Mouse (Mus musculus): ENCODE results near the gene Ppp1r12b. TPM values are rescaled to one million over a fixed set of nuclear protein-coding genes. Genes with fewer than 3 reads are reported as not detected.

Gene Ppp1r12b
- total RNA-seq, 2 experiments from 2014 or later = 76.6 to 77.5 TPM

DNA sequence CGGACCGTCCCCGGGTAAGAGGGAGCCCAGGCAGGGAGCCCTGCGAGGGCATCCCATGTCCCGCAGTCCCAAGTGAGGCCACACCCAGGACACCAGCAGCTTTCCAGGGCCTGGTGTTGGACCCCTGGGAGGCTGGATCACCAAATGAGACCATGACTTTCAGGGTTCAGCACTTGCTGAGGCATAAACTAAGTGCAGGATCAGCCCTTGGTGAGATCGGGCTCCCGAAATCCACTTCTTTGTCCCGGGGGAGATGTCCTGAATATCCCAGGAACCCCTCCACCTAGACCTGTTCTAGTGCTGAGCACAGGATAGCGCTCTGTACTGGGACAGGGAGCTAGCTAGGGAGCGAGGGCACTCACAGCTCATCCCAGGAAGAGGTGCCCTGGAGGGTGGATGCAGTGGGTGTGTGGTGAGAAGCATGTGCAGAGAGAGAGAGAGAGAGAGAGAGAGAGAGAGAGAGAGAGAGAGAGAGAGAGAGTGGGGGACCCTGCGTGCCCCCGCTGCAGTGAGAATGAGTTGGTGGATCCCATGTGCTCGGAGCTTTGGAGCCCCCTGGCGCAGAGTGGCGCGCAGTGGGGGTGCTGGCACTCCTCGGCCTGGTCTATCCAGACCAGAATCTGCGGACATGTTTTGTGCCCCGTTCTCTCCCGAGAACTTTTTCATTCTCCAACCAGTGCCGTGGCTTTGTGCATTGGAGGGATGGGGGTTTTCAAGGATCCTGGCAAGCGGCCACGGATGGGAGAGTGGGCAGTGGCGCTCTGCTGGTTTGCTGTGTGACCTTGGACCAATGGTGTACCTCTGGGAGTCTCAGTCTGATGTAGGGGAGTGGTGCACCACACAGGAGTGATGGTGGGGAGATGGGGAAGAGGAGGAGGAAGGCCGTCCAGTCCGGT lies 246.1 kb downstream of the Ppp1r12b start:
- no peak overlapping the region for H3K27ac ChIP-seq
- peak overlapping the region; percentile 58 for H3K4me3 ChIP-seq
- no peak for DNase-seq (ENCODE audit: low spot score in 2 of 2)
- peak; percentile 35 for TF ChIP-seq CTCF (conservative IDR thresholded peaks at IDR 0.05)

DNA sequence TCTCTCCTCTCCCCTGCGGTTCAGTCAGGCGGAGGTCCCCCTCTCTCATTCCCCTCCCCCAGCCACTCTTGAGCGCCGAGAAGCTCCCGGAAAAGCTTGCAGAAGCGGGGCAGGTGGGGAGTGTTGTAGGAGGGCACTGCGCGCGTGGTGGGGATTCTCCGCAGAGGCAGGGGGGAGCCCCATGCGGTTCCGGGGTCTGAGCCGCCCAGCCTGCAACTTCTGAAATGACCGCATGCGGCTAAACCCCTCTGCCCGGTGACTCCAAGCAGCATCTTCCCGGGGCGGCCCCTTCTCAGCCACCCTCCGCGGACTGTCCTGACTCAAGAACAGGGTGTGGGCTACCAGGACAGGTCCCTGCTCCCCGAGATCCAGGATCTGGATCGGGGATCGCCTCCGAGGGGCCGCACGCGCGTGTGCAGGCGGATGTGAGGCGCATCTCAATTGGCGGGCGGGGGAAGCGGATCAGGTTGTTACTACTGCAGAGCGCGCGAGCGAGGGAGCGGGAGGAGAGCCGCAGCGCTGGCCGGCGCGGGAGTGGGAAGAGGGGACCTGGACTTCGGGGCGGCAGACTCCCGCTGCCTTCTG lies 246.8 kb downstream of the Ppp1r12b start:
- no peak for DNase-seq (ENCODE audit: low spot score in 2 of 2)
- no peak overlapping the region for H3K27ac ChIP-seq

DNA sequence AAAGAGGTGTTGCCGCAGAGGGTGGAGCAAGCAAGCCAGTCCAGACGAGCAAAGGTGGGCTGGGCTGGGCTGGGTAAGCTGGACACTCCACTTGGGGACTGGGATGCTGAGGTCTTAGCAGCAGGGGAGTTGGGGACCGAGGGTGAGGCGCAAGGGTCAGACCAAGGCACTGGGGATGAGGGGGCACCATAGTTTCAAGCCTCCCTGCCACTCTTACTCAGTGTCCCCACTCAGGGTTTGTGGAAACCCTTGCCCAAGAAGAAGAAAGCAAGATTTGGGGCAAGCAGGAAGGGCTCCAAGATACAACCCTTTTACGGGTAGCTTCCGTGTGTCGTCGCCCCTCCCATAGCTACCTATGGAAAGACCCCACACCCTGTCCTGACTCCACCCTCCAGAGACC lies 247.5 kb downstream of the Ppp1r12b start:
- H3K4me3 ChIP-seq = no peak overlapping the region
- H3K27ac ChIP-seq = no peak overlapping the region
- TF ChIP-seq CTCF (conservative IDR thresholded peaks at IDR 0.05) = no peak
- no peak for DNase-seq (ENCODE audit: low spot score in 2 of 2)

More for the DNA sequence above, 246.8 kb downstream of the Ppp1r12b start:
- H3K4me3 ChIP-seq = peak overlapping the region; percentile 58
- TF ChIP-seq CTCF (conservative IDR thresholded peaks at IDR 0.05) = 0 out of 2 replicates have a peak, but pooled peaks have one; percentile 2

DNA sequence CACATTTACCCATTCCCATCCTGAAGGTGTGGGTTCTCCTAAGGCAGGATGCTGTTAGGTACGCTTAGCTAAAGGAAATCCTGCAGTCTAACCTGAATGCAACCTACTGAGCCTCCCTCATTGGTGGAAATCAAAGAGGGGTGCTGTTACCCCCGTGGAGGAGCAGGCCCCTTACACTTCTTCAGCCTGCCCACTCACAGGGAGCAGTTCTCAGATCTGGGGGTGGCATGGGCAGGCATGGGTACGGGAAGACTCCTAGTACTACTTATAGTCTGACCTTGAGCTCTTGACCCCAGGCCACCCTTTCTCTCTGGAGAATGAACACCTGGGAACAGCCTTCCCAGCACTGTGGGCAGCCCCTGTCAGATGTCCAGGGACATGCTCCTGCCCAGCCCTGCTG lies 248.2 kb downstream of the Ppp1r12b start:
- no peak for DNase-seq (ENCODE audit: low spot score in 2 of 2)
- Histone ChIP-seq H3K27ac (no peak overlapping the region), H3K4me3 (no peak overlapping the region)
- no peak for TF ChIP-seq CTCF (conservative IDR thresholded peaks at IDR 0.05)

DNA sequence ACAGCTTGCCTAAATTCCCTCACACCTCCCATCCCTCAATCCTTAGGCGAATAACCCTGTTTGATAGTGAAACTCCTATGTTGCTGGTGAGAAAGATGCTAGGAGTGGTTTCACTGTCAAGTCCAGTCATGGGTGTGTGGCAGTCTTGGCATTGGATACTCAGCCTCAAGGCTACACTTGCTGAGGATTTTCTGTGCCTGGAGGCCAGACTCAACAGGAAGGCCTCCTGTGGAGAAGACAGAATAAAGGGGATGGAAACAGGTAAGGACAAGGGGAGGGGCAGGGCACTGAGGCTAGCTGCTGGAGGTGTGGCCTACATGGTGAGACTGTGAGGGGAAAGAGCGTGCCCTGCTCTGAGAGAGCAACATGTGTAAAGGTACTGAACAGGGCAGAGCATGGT lies 249.2 kb downstream of the Ppp1r12b start:
- H3K4me3 ChIP-seq = no peak overlapping the region
- H3K27ac ChIP-seq = no peak overlapping the region
- TF ChIP-seq CTCF (conservative IDR thresholded peaks at IDR 0.05) = no peak
- DNase-seq (ENCODE audit: low spot score in 2 of 2) = no peak

Small RNA genes lying within 50 kb of the gene (microRNA-seq; reads per million reads assigned to microRNA genes)
- 0 reads per million in 2 experiments for gene Gm22232

Other genes starting within 250 kb of the Ppp1r12b start
- 1 to 10 TPM; 1.5 to 1.6 TPM for gene Ube2t, start 6.6 kb upstream of the Ppp1r12b start, total RNA-seq (2021)
- 1 to 10 TPM; 2.4 TPM for gene Lgr6, start 149.3 kb upstream of the Ppp1r12b start, total RNA-seq (2021)
- not detected for gene Ptpn7, start 176.8 kb upstream of the Ppp1r12b start, total RNA-seq (2021)
- gene Arl8a, start 190.9 kb upstream of the Ppp1r12b start, total RNA-seq (2021) = 100 to 1,000 TPM; 247 to 258 TPM
- gene Gpr37l1, start 211.7 kb upstream of the Ppp1r12b start, total RNA-seq (2021) = 100 to 1,000 TPM; 193 to 194 TPM

Data from layer of hippocampus, adult 2 months (tissue).